Mouse (Mus musculus) kidney, postnatal 14 days (tissue): ENCODE data around the gene Olfr493.

Source experiments
- DNase-seq: peaks from one replicate; pipeline ENCODE4 v3.0.0; 2022; ENCODE audit warnings: mixed read lengths

The Olfr493 gene

GRCm38 (mm10) chr7:108346879-108347278 lies at the start of gene Olfr493:
TSS of gene Olfr493 (minus strand) at chr7:108346979.
- no peak for DNase-seq

- no peak for DNase-seq
Observed at GRCm38 (mm10) chr7:108392867-108393266, 46.1 kb upstream of the Olfr493 start, which contains the start of gene Olfr495. TSS of gene Olfr495 (plus strand) at chr7:108393167.

- no peak for DNase-seq
Observed at GRCm38 (mm10) chr7:108365035-108365434, 18.3 kb upstream of the Olfr493 start, which contains the start of gene Olfr494. TSS of gene Olfr494 (plus strand) at chr7:108365335.

- no peak for DNase-seq
Observed at GRCm38 (mm10) chr7:108323574-108323973, 23.2 kb downstream of the Olfr493 start, which contains the start of gene Olfr492. TSS of gene Olfr492 (minus strand) at chr7:108323674.

- no peak for DNase-seq
Observed at GRCm38 (mm10) chr7:108313151-108313550, 33.6 kb downstream of the Olfr493 start, which contains the start of gene Olfr491. TSS of gene Olfr491 (plus strand) at chr7:108313451.
